Mouse (Mus musculus) bone marrow macrophage, adult 2 months (primary cell): ENCODE results near the gene Itgal.

Experiments
- CTCF ChIP-seq: IDR thresholded peaks from 2 replicates; pipeline ENCODE4 v1.5.1; 2012; ENCODE audit warnings: low read depth, mild to moderate bottlenecking, low read length, moderate library complexity
- POLR2A ChIP-seq: IDR thresholded peaks from 2 replicates; pipeline ENCODE4 v1.6.1; 2012; ENCODE audit warnings: mild to moderate bottlenecking, low read depth, low read length, borderline replicate concordance

GRCm38 (mm10) chr7:127308887-127309286 is 12.8 kb downstream of the Itgal start:
- TF ChIP-seq POLR2A (no peak), CTCF (no peak; the same call in 1 of the 2 replicates)
